Mouse (Mus musculus): Measurements from ENCODE around the gene Ppp4c.

Gene Ppp4c

DNA sequence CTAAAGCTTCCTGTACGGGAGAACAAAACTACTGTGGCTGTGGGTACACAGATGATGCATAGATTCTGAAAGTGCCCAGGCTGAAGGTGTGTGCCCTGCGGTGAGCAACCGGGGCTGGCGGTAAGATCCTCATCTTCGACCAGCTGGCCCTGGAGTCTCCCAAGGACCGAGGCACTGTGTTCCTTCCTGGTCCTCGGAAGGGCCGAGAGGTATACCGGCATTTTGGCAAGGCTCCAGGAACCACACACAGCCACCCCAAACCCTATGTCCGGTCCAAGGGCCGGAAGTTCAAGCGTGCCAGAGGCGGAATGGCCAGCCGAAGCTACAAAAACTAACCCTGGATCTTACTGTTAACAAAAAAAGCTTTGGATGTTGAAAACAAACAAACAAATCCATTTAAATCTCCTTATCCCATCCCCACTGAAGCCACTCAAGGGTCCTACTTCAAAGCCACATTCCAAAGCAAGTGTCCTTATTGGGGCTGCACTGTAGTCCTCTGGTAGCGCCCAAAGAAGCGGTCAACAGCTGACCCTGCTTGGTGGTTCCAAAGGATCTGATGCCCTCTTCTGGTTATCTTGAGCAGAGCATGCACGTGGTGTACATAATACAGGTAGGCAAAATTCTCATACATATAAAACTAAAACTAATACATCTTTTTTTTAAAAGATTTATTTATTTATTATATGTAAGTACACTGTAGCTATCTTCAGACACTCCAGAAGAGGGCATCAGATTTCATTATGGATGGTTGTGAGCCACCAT lies 42.5 kb downstream of the Ppp4c start:
- DNase-seq, result no peak

DNA sequence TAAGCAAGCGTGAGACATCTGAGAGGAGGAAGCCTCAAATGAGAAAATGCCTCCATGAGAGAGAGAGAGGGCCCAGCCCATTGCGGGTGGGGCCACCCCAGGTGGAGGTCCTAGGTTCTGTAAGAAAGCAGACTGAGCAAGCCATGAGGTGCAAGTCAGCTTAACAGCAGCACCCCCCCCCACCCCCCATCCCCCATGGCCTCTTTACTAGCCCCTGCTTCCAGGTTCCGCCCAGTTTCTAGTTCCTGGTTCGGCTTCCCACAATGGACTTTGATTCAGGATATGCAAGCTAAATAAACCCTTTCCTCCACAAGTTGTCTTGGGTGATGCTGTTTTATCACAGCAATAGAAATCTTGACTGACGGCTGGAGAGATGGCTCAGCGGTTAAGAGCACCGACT lies 43.5 kb downstream of the Ppp4c start:
- no peak for DNase-seq

DNA sequence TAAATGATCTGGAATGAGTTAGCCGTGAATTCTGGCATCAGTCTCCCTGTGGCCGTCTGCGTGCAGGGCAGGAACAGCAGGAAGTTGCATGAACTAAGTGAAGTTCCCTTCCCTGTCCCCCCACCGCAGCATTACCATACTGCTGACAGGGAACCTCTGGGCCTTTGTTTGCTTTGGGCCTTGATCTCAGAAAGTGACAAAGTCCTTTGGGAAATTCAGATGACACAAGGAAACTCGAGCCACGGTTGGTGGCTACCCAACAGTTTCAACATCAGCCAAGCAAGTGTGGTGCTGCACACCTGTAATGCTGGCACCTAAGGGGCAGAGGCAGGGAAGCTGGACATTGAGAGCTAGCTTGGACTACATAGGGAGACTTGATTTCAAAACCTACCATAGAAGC lies 45.5 kb downstream of the Ppp4c start:
- DNase-seq, result no peak

DNA sequence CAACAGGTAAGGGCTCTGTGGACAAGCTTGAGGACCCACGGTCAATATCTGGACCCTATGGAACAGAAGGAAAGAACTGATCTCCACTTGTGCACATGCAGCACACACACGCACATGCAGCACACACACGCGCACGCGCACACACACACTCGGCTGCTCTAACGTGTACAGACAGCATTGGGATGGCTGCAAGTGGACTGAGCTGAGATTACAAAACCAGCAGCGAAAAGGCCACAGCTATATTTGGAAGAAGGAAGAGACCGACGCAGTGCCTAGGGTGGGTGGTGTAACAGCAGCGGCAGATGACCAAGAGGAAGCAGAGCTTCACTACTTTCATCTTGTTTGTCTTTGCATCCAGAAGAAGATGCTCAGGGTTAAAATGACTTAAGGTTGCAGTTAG lies 46.2 kb downstream of the Ppp4c start:
- no peak for DNase-seq

DNA sequence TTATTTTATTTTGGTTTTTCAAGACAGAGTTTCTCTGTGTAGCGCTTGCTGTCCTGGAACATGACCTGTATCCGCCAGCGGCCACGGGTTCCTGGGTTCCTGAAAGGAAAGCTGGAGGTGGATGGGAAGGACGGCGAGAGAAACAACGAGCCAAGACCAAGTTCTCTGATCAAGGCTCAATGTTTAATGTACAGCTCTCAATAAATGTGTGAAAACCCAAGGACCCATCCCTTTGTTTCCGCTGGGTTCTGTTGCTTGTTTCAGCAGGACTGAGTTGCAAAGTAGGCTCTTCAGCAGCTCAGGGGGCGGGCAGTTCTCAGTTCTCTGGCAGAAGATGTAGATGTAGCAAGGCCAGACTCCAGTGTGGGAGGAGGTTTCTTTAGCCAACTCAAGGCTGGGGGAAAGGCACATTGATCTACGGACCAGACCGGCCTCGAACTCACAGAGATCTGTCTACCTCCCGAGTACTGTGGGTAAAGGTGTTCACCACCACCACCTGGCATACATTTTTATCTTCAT lies 50.3 kb downstream of the Ppp4c start:
- DNase-seq, result no peak

DNA sequence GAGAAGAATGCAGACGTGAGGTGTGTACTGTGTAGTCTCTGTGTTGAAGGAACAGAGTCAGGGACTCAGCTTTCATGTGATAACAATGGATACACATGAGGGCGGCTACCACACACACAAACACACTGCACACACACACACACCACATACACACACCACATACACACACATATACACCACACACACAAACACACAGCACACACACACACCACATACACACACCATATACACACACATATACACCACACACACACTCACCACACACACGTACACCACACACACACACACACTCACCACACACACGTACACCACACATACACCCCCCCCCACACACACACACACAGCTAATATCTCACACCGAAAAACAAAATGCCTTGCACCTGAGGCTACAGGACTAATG lies 50.8 kb downstream of the Ppp4c start:
- DNase-seq, result no peak

DNA sequence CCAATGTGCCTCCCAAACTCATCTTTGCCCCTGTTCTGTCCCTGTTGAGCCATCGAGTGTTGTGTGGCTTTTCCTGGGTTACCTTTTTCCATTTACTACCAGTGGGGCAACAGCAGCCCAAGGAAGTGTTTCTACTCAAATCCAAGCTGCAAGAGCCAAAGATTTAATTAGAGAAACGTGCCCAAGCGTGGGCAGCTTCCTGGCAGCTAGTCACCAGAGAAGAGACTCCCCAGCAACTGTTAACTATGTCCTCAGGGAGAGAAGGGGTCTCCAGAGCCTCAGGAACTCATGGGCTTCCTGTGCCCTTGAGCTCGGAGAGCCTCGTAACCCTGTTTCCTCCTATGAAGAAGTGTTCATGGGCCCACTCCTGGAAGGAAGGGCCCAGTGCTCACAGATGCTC lies 51.3 kb downstream of the Ppp4c start:
- no peak for DNase-seq

DNA sequence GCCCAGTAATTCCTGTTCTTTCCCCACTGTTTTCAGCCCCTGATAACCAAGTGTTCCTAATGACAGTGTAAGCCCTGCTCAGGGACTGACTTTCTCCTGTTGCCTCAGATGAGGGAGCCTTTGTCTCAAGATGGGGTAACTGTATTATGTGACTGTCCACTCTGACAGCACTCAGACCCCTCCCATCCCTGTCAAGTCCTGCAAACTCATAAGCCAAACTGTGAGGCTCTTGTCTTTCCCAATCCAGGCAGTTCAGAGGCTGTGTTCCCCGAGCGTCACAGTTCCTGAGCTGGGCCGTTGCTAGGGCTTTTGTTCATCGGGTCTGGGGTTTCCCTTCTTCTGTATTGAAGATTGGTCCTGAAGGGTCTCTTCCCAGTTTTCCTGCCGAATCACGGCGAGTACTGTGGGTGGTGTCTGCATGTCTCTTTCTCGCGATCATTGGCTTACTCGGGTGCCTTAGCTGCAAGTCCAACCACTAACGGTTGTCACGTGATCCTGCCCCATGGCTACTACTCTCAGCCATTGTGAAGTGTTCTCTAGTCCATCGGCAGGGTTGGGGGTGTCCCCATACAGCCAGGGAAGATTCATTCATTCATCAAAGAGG lies 52.1 kb downstream of the Ppp4c start:
- no peak for DNase-seq

DNA sequence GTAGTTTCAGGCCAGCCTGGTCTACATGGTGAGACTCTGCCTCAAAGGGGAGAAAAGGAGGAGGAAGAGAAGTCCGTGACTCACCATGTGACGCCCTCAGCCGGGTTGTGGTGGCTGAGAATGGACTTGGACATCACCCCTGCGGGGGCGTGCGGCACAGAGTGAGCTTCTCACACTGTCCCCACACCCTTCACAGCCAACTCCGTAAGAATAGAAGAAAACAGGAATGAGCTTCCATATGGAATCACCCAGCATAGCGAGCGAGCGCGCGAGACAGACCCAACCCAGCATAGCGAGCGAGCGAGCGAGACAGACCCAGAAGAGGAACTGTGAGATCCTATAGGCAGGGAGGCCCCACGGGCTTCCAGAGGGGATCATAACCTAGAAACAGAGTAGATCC lies 52.7 kb downstream of the Ppp4c start:
- DNase-seq, result peak; percentile 57

DNA sequence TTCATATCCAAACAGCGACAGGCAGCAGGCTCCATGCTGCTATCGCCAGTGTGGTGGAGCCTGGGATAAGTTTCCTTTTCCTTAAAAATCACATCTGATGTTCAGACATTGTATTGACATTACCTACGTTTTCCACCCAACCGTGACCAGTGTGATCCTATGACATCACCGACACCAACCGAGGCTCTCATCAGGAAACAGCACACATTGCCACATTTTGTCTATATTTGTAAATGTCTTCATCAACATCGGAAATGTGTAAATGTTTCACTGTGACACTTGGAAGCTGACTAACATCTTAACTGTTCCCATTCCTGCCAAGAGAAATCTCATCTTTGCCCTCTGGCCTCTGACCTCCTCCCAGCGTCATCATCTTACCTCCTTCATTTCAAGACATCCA lies 56.2 kb downstream of the Ppp4c start:
- no peak for DNase-seq

All from right cerebral cortex, postnatal 14 days (tissue).